Mouse (Mus musculus): ENCODE measurements around the gene Sf3a1.

DNA sequence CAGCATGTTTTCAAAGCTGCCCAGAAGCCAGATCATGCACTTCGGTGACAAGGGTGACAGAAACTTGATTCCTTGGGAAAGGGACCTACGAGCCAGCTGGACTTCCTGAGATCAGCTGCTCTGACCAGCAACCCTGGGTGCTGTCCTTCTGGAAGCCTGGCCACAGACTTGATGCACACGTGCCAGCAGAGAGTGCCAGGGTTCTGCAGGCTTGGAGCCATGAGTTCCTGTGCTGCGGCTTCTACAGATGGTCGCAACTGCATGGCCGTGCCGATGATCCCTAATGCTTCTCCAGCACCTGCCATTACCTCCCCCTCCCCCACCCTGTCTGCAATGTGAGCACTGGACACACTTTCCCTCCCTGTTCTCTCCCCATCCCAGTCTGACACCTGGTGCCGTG is 68.3 kb downstream of the Sf3a1 start:
- TF ChIP-seq CTCF (IDR thresholded peaks at IDR 0.05; ENCODE audit: extremely low read depth, insufficient read length, insufficient replicate concordance, low read depth, low read length) (no peak), POLR2A (IDR thresholded peaks at IDR 0.05; ENCODE audit: low read depth, low read length) (no peak; the same call in 1 of the 2 replicates)

Measured in small intestine, adult 2 months (tissue).